Mouse (Mus musculus) bone marrow, adult 2 months (tissue): ENCODE results near the gene Mall.

ENCODE experiments used
- CTCF ChIP-seq: fragments of 200-500 bp; IDR thresholded peaks from 2 replicates; pipeline ENCODE4 v1.5.1; 2011; ENCODE audit warnings: low read length, control low read depth; ENCODE audit not compliant: control insufficient read depth, insufficient read depth
- POLR2A ChIP-seq: fragments of 200-500 bp; IDR thresholded peaks from 2 replicates; pipeline ENCODE4 v1.6.1; 2011; ENCODE audit warnings: low read depth, mild to moderate bottlenecking, control low read depth, low read length, borderline replicate concordance; ENCODE audit not compliant: control insufficient read depth

DNA sequence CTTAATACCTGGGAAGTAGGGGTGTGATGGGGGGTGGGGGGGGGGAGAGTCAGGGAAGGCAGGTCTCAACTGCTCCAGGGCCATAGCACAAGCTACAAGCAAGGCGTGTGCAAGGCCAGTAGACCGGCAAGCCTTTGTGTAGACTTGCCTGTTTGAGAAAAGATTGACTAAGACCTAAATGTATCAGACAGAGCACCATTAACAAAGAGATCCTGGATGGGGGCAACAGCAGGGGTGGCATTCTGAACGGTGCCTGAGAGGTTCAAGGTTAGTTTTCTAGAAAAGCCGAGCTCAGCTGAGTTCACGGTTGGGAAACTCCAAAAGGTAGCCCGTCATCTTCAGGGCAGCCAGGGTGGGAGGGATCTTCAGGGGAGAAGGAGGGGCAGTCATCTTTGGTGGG lies 24.5 kb downstream of the Mall start:
- no peak for TF ChIP-seq CTCF
- TF ChIP-seq POLR2A: no peak
